Mouse (Mus musculus) ES-E14 (cell line): Measurements from ENCODE around the gene Ebf4. TPM values are rescaled to one million over a fixed set of nuclear protein-coding genes. Genes with fewer than 3 reads are reported as not detected.
A peak's percentile ranks its signal among the peaks of the same experiment; 100 is the strongest.

Source experiments
- DNase-seq: peaks from one replicate; pipeline ENCODE4 v3.0.0-alpha.2; 2013; ENCODE audit warnings: low read depth, low spot score
- H3K27ac ChIP-seq: 2 replicates; pipeline ENCODE4 v1.5.1; 2012; ENCODE audit warnings: low read depth, mild to moderate bottlenecking, low read length, moderate library complexity, mixed read lengths; ENCODE audit not compliant: poor library complexity, insufficient read depth, severe bottlenecking
- H3K36me3 ChIP-seq: 2 replicates; pipeline ENCODE4 v1.6.1; 2012; ENCODE audit warnings: mild to moderate bottlenecking, low read length, moderate library complexity, mixed read lengths; ENCODE audit not compliant: control insufficient read depth, poor library complexity, insufficient read depth, severe bottlenecking
- H3K4me1 ChIP-seq, 2 experiments: fragments of 150-350 bp in 1 of 2; sonication (generic) in 1 of 2; 2 replicates each; pipeline ENCODE4 v1.6.1; 2012; ENCODE audit warnings: low read length in 2 of 2, mild to moderate bottlenecking in 1 of 2, mixed read lengths in 1 of 2; ENCODE audit not compliant: control insufficient read depth in 2 of 2, insufficient read depth in 2 of 2, poor library complexity in 1 of 2
- H3K4me3 ChIP-seq, 2 experiments: fragments of 150-350 bp in 1 of 2; sonication (generic) in 1 of 2; 2 replicates each; pipeline ENCODE4 v1.5.1; 2012; ENCODE audit warnings: low read length in 2 of 2, low read depth in 1 of 2, mild to moderate bottlenecking in 1 of 2, mixed read lengths in 1 of 2; ENCODE audit not compliant: insufficient read depth in 1 of 2, poor library complexity in 1 of 2, severe bottlenecking in 1 of 2
- H3K9ac ChIP-seq: 2 replicates; pipeline ENCODE4 v1.6.1; 2012; ENCODE audit warnings: low read depth, mild to moderate bottlenecking, low read length, mixed read lengths; ENCODE audit not compliant: poor library complexity, insufficient read depth, severe bottlenecking
- H3K9me3 ChIP-seq: fragments of 150-350 bp; sonication (generic); 2 replicates; pipeline ENCODE4 v1.6.1; 2012; ENCODE audit warnings: low read depth, mild to moderate bottlenecking, low read length; ENCODE audit not compliant: control insufficient read depth, insufficient read depth
- CHD2 ChIP-seq: IDR thresholded peaks from 2 replicates; pipeline ENCODE4 v1.6.1; 2014; ENCODE audit warnings: mild to moderate bottlenecking, low read depth, low read length, inconsistent platforms
- HCFC1 ChIP-seq: IDR thresholded peaks from 2 replicates; pipeline ENCODE4 v1.6.1; 2012; ENCODE audit warnings: low read length, inconsistent platforms, borderline replicate concordance; ENCODE audit not compliant: insufficient read depth
- MAFK ChIP-seq: IDR thresholded peaks from 2 replicates; pipeline ENCODE4 v1.6.1; 2014; ENCODE audit warnings: mild to moderate bottlenecking, low read depth, low read length, inconsistent platforms; ENCODE audit not compliant: insufficient read depth
- ZC3H11A ChIP-seq: IDR thresholded peaks from 2 replicates; pipeline ENCODE4 v1.6.1; 2012; ENCODE audit warnings: low read depth, mild to moderate bottlenecking, inconsistent platforms, low read length, borderline replicate concordance
- ZNF384 ChIP-seq: IDR thresholded peaks from 2 replicates; pipeline ENCODE4 v1.6.1; 2012; ENCODE audit warnings: low read depth, low read length, inconsistent platforms
- in situ Hi-C, 2 experiments: fragments of 600-800 bp; cut with MboI; formaldehyde crosslinking; loops; one replicate each; pipeline ENCODE4 v1.15.1; 2025; ENCODE audit warnings: low sequenced_read_pairs in 2 of 2, inconsistent platforms in 1 of 2; ENCODE audit not compliant: unreplicated experiment in 2 of 2
- total RNA-seq: library from RNA; depleted of rRNA; stranded (reverse); fragments of 300-350 nt; gene quantifications from 2 replicates; pipeline ENCODE4 v1.2.3, GENCODE M21; 2012

Ebf4 gene
- total RNA-seq, 1 experiment, result 0.62 TPM

- TF ChIP-seq CHD2 (no peak), ZNF384 (no peak), ZC3H11A (no peak), HCFC1 (no peak), MAFK (no peak)
- no peaks in the 10 kb centered on the region for H3K36me3 ChIP-seq
- peak overlapping the region; percentile 63 for H3K9ac ChIP-seq
- in situ Hi-C loops, result no loop called here
- no peak overlapping the region for H3K27ac ChIP-seq
- H3K4me3 ChIP-seq, result peak overlapping the region; percentile 82 to 85
- H3K9me3 ChIP-seq, result no peaks in the 10 kb centered on the region
- DNase-seq, result no peak
- peaks cover 0 to 7% of the 10 kb centered on the region in 2 experiments; a peak in 1 of 4 replicates for H3K4me1 ChIP-seq
These were observed 563 bp downstream of the Ebf4 start for GRCm38 (mm10) chr2:130295331-130296133.

GRCm38 (mm10) chr2:130296134-130296745, 1.3 kb downstream of the Ebf4 start:
- H3K4me3 ChIP-seq, result peak overlapping the region; percentile 82 to 85
- peaks cover 0 to 5% of the 10 kb centered on the region in 2 experiments; a peak in 1 of 4 replicates for H3K4me1 ChIP-seq
- H3K27ac ChIP-seq, result no peak overlapping the region
- peak overlapping the region; percentile 63 for H3K9ac ChIP-seq
- no peaks in the 10 kb centered on the region for H3K9me3 ChIP-seq
- TF ChIP-seq CHD2, result no peak
- TF ChIP-seq ZC3H11A, result no peak
- TF ChIP-seq HCFC1, result no peak
- no peak for TF ChIP-seq ZNF384
- TF ChIP-seq MAFK, result no peak
- no peaks in the 10 kb centered on the region for H3K36me3 ChIP-seq
- DNase-seq, result peak; percentile 29
- in situ Hi-C loops, result no loop called here

GRCm38 (mm10) chr2:130297580-130297979, 2.6 kb downstream of the Ebf4 start:
- in situ Hi-C loops, result no loop called here
- DNase-seq, result no peak
- Histone ChIP-seq H3K4me1 (peaks cover 0 to 5% of the 10 kb centered on the region in 2 experiments; a peak in 1 of 4 replicates), H3K4me3 (no peak overlapping the region), H3K36me3 (no peaks in the 10 kb centered on the region), H3K9ac (no peak overlapping the region), H3K9me3 (no peaks in the 10 kb centered on the region), H3K27ac (no peak overlapping the region)
- no peak for TF ChIP-seq ZC3H11A
- TF ChIP-seq CHD2, result no peak
- TF ChIP-seq MAFK, result no peak
- TF ChIP-seq HCFC1, result no peak
- no peak for TF ChIP-seq ZNF384

- Histone ChIP-seq H3K36me3 (no peaks in the 10 kb centered on the region), H3K9me3 (no peaks in the 10 kb centered on the region), H3K4me1 (no peaks in the 10 kb centered on the region), H3K9ac (no peak overlapping the region), H3K27ac (no peak overlapping the region), H3K4me3 (no peak overlapping the region)
- DNase-seq, result no peak
- in situ Hi-C loops, result no loop called here
- TF ChIP-seq CHD2, result no peak
- no peak for TF ChIP-seq HCFC1
- TF ChIP-seq ZNF384, result no peak
- no peak for TF ChIP-seq MAFK
- no peak for TF ChIP-seq ZC3H11A
These were observed 8.0 kb downstream of the Ebf4 start for GRCm38 (mm10) chr2:130303014-130303413.
